10 mouse cellular contexts compared by ENCODE assay signal in the genomic region with DNA sequence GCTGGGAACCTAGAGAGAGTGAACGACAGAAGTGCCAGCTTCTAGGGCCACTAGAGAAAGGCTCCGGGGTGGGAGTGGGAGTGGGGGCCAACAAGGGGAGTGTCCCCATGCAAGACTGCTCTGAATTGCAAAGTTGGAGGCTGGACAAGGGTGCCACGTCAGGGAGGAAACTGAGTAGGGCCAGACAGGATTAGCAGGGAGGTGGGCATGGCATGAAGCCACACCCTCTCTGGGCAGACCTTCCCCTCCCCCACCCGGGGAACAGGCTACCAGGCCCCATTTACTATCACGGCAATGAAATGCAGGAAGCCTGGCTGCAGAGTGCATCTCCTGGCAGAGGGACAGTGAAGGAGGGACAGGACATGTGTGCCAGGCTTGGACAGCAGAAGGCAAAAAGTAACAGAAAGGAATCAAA. TPM values are rescaled to one million over a fixed set of nuclear protein-coding genes. Genes with fewer than 3 reads are reported as not detected.
A peak's percentile ranks its signal among the peaks of the same experiment; 100 is the strongest.
DNase-seq lines count a peak whose midpoint lies in the region; ATAC-seq lines count a peak whose summit lies in the region.
"Had no signal": no experiment of that assay in that cellular context is flagged by ENCODE, and none has a peak within 500 bp of the region (broad histone marks: within the 10 kb centered on the region; RNA-seq: fewer than 3 reads in every experiment).

No protein-coding gene starts in this region.

- peak overlapping the region in 1 of 2 experiments; percentile 27; a peak in 2 of 4 replicates for H3K4me3 ChIP-seq in heart, embryonic 14.5 days (ENCODE audit: control insufficient read depth in 1 of 2, insufficient read depth in 1 of 2, low read depth in 1 of 2, low read length in 2 of 2)
- no peak overlapping the region for H3K4me3 ChIP-seq in midbrain, embryonic 11.5 days (ENCODE audit: low read depth, low read length)

- H3K27me3 ChIP-seq in heart, embryonic 14.5 days (ENCODE audit: control insufficient read depth, insufficient read depth, low read length), result peaks cover 3% of the 10 kb centered on the region; the same call in 1 of the 2 replicates
- H3K27me3 ChIP-seq in midbrain, embryonic 11.5 days (ENCODE audit: control insufficient read depth, insufficient read depth, low read length), result no peaks in the 10 kb centered on the region

- H3K27ac ChIP-seq in heart, embryonic 14.5 days (replicated peaks in 1 of 2; ENCODE audit: control insufficient read depth in 1 of 2, insufficient read depth in 1 of 2, low read depth in 2 of 2, low read length in 2 of 2), result no peak overlapping the region
- H3K27ac ChIP-seq in midbrain, embryonic 11.5 days (ENCODE audit: low read depth, low read length), result no peak overlapping the region

- 0% methylated on average over 5 of the region's 5 CpGs for WGBS in heart, embryonic 14.5 days
- WGBS in midbrain, embryonic 11.5 days, result 2% methylated on average over 5 of the region's 5 CpGs

- no peaks in the 10 kb centered on the region for H3K36me3 ChIP-seq in heart, embryonic 14.5 days (ENCODE audit: control insufficient read depth, insufficient read depth, low read length)
- H3K36me3 ChIP-seq in midbrain, embryonic 11.5 days (ENCODE audit: control insufficient read depth, insufficient read depth, low read length), result no peaks in the 10 kb centered on the region

- H3K4me2 ChIP-seq in heart, embryonic 14.5 days (ENCODE audit: low read length), result peak overlapping the region; percentile 58
- H3K4me2 ChIP-seq in midbrain, embryonic 11.5 days, result peak overlapping the region; percentile 30

- ATAC-seq in common myeloid progenitor, adult 5-6 weeks (replicated peaks; ENCODE audit: low read depth, poor library complexity, severe bottlenecking), result 0 out of 2 replicates have a peak, but pooled peaks have one; percentile 12
- ATAC-seq in heart, embryonic 14.5 days (ENCODE audit: insufficient number of reproducible peaks, insufficient read depth, low FRiP score, low read depth), result peak; percentile 29; the same call in 1 of the 2 replicates
- ATAC-seq in midbrain, embryonic 11.5 days (ENCODE audit: low FRiP score), result peak; percentile 68

- peak overlapping the region; percentile 36 for H3K9ac ChIP-seq in heart, embryonic 14.5 days (ENCODE audit: low read length)
- H3K9ac ChIP-seq in midbrain, embryonic 11.5 days (ENCODE audit: low read length), result 0 out of 2 replicates have a peak overlapping the region, but pooled peaks have one; percentile 5

- H3K4me1 ChIP-seq in heart, embryonic 14.5 days (ENCODE audit: control insufficient read depth in 2 of 2, insufficient read depth in 2 of 2, low read length in 2 of 2), result peaks cover 11 to 21% of the 10 kb centered on the region in 2 experiments; a peak in 3 of 4 replicates
- H3K4me1 ChIP-seq in midbrain, embryonic 11.5 days (ENCODE audit: control insufficient read depth, insufficient read depth, low read length), result peaks cover 14% of the 10 kb centered on the region

- peak; percentile 79 for DNase-seq in adrenal gland, postnatal 10 days
- DNase-seq in adrenal gland, adult 18-20 months (ENCODE audit: low spot score in 2 of 2), result no peak
- DNase-seq in kidney, postnatal 14 days, result peak; percentile 83
- DNase-seq in midbrain, embryonic 11.5 days (ENCODE audit: low spot score, missing footprints), result no peak
- DNase-seq in thymus, postnatal 36 days, result peak; percentile 49 to 68
- no peak for DNase-seq in left cerebral cortex, adult 11 months (ENCODE audit: low spot score)

- H3K9me3 ChIP-seq in heart, embryonic 14.5 days (ENCODE audit: control insufficient read depth, low read length), result no peaks in the 10 kb centered on the region
- no peaks in the 10 kb centered on the region for H3K9me3 ChIP-seq in midbrain, embryonic 11.5 days (ENCODE audit: control insufficient read depth, low read length)

RNA-seq across cellular contexts. Expression of gene Rorc, which starts 1.0 kb away (rescaled TPM):
- 10 to 100 TPM; 28.0 to 35.6 TPM for total RNA-seq in adrenal gland, postnatal 10 days (2021)
- total RNA-seq in adrenal gland, adult 18-20 months (2021), result 10 to 100 TPM; 20.3 to 27.7 TPM
- not detected in 2 replicates for total RNA-seq in common myeloid progenitor, adult 5-6 weeks (2017)
- 7.3 and 8.1 TPM in 2 replicates for polyA plus RNA-seq in heart, embryonic 14.5 days (2014; fragmentation: Nextera tagmentation; extraction: Ambion mirVana)
- polyA plus RNA-seq in midbrain, embryonic 11.5 days (2014; fragmentation: Nextera tagmentation; extraction: Ambion mirVana), result 0.10 and 0.14 TPM in 2 replicates

RNA-seq across cellular contexts. Expression of gene C2cd4d, which starts 11.4 kb away (rescaled TPM):
- under 1 TPM in 1 of 2 experiments, not detected in 1; 0.73 TPM for total RNA-seq in adrenal gland, postnatal 10 days (2021)
- total RNA-seq in adrenal gland, adult 18-20 months (2021), result under 1 TPM; 0.38 to 0.40 TPM
- not detected in 2 replicates for total RNA-seq in common myeloid progenitor, adult 5-6 weeks (2017)
- 0.53 and 0.89 TPM in 2 replicates for polyA plus RNA-seq in heart, embryonic 14.5 days (2014; fragmentation: Nextera tagmentation; extraction: Ambion mirVana)
- 0.87 and 1.4 TPM in 2 replicates for polyA plus RNA-seq in midbrain, embryonic 11.5 days (2014; fragmentation: Nextera tagmentation; extraction: Ambion mirVana)
- polyA plus RNA-seq: C2C12 had no signal

RNA-seq across cellular contexts. Expression of gene Lingo4, which starts 24.7 kb away (rescaled TPM):
- total RNA-seq in adrenal gland, postnatal 10 days (2021), result 1 to 10 TPM in 1 of 2 experiments, under 1 TPM in 1; 0.99 to 1.0 TPM
- total RNA-seq in adrenal gland, adult 18-20 months (2021), result under 1 TPM; 0.56 to 0.70 TPM
- not detected in 2 replicates for total RNA-seq in common myeloid progenitor, adult 5-6 weeks (2017)
- polyA plus RNA-seq in heart, embryonic 14.5 days (2014; fragmentation: Nextera tagmentation; extraction: Ambion mirVana), result 0.05 and 0.26 TPM in 2 replicates
- polyA plus RNA-seq in midbrain, embryonic 11.5 days (2014; fragmentation: Nextera tagmentation; extraction: Ambion mirVana), result 0.17 and 0.37 TPM in 2 replicates

RNA-seq across cellular contexts. Expression of gene Them5, which starts 31.7 kb away (rescaled TPM):
- not detected for total RNA-seq in adrenal gland, postnatal 10 days (2021)
- not detected for total RNA-seq in adrenal gland, adult 18-20 months (2021)
- not detected in 2 replicates for total RNA-seq in common myeloid progenitor, adult 5-6 weeks (2017)
- polyA plus RNA-seq in heart, embryonic 14.5 days (2014; fragmentation: Nextera tagmentation; extraction: Ambion mirVana), result not detected in 2 replicates
- polyA plus RNA-seq in midbrain, embryonic 11.5 days (2014; fragmentation: Nextera tagmentation; extraction: Ambion mirVana), result 0.11 TPM in 1 of 2 replicates, not detected in the other
- polyA plus RNA-seq: C2C12; spleen, adult 2 months had no signal

RNA-seq across cellular contexts. Expression of gene Tdrkh, which starts 39.5 kb away (rescaled TPM):
- total RNA-seq in adrenal gland, postnatal 10 days (2021), result 10 to 100 TPM in 1 of 2 experiments, 1 to 10 TPM in 1; 9.7 to 12.1 TPM
- 10 to 100 TPM in 1 of 2 experiments, 1 to 10 TPM in 1; 8.5 to 14.3 TPM for total RNA-seq in adrenal gland, adult 18-20 months (2021)
- total RNA-seq in common myeloid progenitor, adult 5-6 weeks (2017), result 10.8 and 14.7 TPM in 2 replicates
- 8.8 and 9.0 TPM in 2 replicates for polyA plus RNA-seq in heart, embryonic 14.5 days (2014; fragmentation: Nextera tagmentation; extraction: Ambion mirVana)
- polyA plus RNA-seq in midbrain, embryonic 11.5 days (2014; fragmentation: Nextera tagmentation; extraction: Ambion mirVana), result 55.3 and 63.2 TPM in 2 replicates

Comparison
In these comparisons a context has a peak if more than half of its experiments do, and no peak if none do; other contexts are left out.
1. DNase-seq: peak in adrenal gland, postnatal 10 days (single experiment), kidney, postnatal 14 days (single experiment) and thymus, postnatal 36 days (2 of 2); none in adrenal gland, adult 18-20 months (0 of 2), midbrain, embryonic 11.5 days (single experiment) and left cerebral cortex, adult 11 months (single experiment).
2. ATAC-seq: peak in every context shown above with its lines; median percentile 68 in midbrain, embryonic 11.5 days; 29 in heart, embryonic 14.5 days; 12 in common myeloid progenitor, adult 5-6 weeks.
3. RNA of gene Rorc, which starts 1.0 kb away (total RNA-seq): 28.0 to 35.6 TPM in adrenal gland, postnatal 10 days and 20.3 to 27.7 TPM in adrenal gland, adult 18-20 months; not detected in common myeloid progenitor, adult 5-6 weeks; every median in the first group is over 10 times any median in the second.